Mouse (Mus musculus): ENCODE measurements around the gene Otud5. TPM values are rescaled to one million over a fixed set of nuclear protein-coding genes. Genes with fewer than 3 reads are reported as not detected.

Otud5 gene
- polyA plus RNA-seq, 1 experiment from 2014 or later, result 43.7 TPM

DNA sequence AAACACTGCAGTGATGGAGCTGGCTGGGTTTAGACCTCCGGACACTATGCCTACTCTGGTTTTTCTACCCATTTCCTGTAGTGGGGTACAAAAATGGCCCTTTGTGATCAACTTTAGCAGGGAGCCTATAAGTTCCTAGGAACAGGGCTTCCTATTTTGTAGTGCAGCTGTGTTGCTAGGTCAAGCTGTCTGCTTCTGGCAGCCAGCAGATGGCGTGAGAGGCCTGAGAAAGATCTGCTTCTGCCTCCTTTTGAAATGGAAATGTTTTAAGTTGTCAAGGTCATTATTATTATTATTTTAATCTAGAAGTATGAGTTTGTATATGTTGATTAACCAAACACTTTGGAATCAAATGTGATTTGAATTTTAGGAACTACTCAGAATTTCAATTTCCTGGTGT lies 13.4 kb downstream of the Otud5 start:
- Histone ChIP-seq H3K4me1 (no peaks in the 10 kb centered on the region), H3K27me3 (no peaks in the 10 kb centered on the region), H3K9ac (no peak overlapping the region), H3K9me3 (no peaks in the 10 kb centered on the region), H3K4me2 (no peak overlapping the region), H3K4me3 (no peak overlapping the region), H3K36me3 (0 out of 2 replicates have a peak, but pooled peaks cover 3% of the 10 kb centered on the region), H3K27ac (no peak overlapping the region)
- 42% methylated on average over 2 of the region's 2 CpGs for WGBS
- ATAC-seq (ENCODE audit: insufficient number of reproducible peaks, low FRiP score, low TSS enrichment, low read depth), result no peak

DNA sequence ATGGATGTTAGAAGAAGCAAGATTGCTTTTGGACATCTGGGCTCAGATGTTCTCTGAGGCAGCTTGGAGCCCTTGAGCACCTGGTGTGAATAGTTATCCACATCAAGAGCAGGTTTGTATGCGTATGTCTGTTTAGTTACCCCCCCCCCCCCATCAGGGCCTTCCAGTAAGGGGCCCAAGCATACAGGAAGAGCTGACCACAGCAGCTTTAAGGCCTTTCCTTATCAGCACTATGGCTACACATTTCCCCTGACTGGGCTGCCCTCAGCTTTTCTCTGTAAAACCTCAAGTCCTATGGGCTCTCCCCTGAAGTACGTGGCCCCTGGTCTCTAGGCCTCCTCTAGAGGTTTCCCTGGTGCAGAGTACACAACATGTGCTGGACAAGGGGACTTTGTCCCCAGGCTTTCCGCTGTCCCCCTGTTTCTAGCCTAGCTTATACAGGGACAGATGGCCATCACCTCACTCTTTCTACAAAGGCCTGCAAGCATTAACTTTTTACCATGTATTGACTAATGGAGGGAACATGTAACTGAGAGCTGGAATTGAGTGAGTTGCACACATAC lies 18.1 kb downstream of the Otud5 start:
- no peaks in the 10 kb centered on the region for H3K27me3 ChIP-seq
- no peak overlapping the region for H3K4me3 ChIP-seq
- no peaks in the 10 kb centered on the region for H3K9me3 ChIP-seq
- WGBS, result 75% methylated on average over 3 of the region's 3 CpGs
- no peak overlapping the region for H3K9ac ChIP-seq
- H3K4me1 ChIP-seq, result no peaks in the 10 kb centered on the region
- no peak for ATAC-seq (ENCODE audit: insufficient number of reproducible peaks, low FRiP score, low TSS enrichment, low read depth)
- H3K27ac ChIP-seq, result no peak overlapping the region
- 0 out of 2 replicates have a peak, but pooled peaks cover 4% of the 10 kb centered on the region for H3K36me3 ChIP-seq
- H3K4me2 ChIP-seq, result no peak overlapping the region

DNA sequence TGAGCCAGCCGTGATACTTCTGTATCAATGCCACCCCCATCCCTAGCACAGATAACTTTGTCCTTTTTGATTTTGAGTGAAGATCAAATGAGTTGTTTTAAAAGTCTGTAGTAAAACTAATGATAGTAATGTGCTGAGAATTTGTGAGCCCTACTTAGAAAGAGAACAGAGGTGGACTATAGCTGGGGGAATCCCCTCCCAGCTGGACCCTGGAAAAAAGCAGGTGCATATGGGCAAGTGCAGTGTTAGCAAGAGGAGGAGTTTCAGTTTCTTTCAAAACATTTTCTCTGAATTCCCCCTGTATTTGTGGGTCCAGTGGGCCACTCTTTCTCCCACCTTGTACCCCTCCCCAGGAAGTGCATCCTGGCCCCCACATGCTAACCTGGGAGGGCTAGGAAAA lies 22.0 kb downstream of the Otud5 start:
- no peaks in the 10 kb centered on the region for H3K27me3 ChIP-seq
- 88% methylated on average over 1 of the region's 1 CpGs for WGBS
- H3K9ac ChIP-seq, result no peak overlapping the region
- no peak overlapping the region for H3K27ac ChIP-seq
- H3K4me2 ChIP-seq, result no peak overlapping the region
- H3K4me1 ChIP-seq, result no peaks in the 10 kb centered on the region
- no peak for ATAC-seq (ENCODE audit: insufficient number of reproducible peaks, low FRiP score, low TSS enrichment, low read depth)
- H3K4me3 ChIP-seq, result no peak overlapping the region
- H3K36me3 ChIP-seq, result peaks cover 11% of the 10 kb centered on the region; the same call in 1 of the 2 replicates
- no peaks in the 10 kb centered on the region for H3K9me3 ChIP-seq

DNA sequence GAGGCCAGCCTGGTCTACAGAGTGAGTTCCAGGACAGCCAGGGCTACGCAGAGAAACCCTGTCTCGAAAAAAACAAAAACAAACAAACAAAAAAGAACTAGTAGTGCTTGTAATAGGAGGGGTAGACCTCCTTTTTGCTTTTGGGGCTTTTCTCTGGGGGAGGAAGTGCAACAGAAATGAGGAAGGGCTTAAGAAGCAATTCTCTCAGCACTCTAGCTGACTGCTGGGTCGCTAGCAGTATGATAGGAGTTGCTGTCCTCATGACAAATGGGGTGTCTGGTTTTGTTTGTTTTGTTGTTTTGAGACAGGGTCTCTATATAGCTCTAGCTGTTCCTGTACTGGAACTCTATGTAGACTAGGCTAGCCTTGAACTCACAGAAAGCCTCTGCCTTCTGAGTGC lies 23.4 kb downstream of the Otud5 start:
- H3K4me1 ChIP-seq, result no peaks in the 10 kb centered on the region
- peaks cover 11% of the 10 kb centered on the region; the same call in 1 of the 2 replicates for H3K36me3 ChIP-seq
- H3K27ac ChIP-seq, result no peak overlapping the region
- H3K9me3 ChIP-seq, result no peaks in the 10 kb centered on the region
- no peak for ATAC-seq (ENCODE audit: insufficient number of reproducible peaks, low FRiP score, low TSS enrichment, low read depth)
- 66% methylated on average over 3 of the region's 3 CpGs for WGBS
- no peaks in the 10 kb centered on the region for H3K27me3 ChIP-seq
- H3K4me3 ChIP-seq, result no peak overlapping the region
- H3K9ac ChIP-seq, result no peak overlapping the region
- no peak overlapping the region for H3K4me2 ChIP-seq

DNA sequence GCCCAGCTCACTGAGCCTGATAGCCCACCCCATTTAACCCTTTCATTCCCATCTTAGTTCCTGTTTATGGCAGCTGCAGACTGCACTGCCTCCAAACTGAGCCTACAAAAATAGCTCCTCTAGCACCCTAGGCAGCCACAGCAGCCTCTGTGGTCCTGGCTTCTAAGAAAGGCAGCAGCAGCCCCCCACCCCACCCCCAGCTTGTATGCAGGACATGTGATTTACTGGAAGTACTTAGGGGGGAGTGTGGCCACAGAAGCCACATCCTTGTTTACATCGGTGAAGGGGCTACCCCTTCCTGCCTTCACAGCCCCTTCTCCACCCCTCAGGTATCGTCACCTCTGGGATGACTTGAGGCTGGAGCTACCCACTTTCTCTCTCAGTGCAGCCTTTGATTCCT lies 24.2 kb downstream of the Otud5 start:
- WGBS, result 68% methylated on average over 2 of the region's 2 CpGs
- Histone ChIP-seq H3K4me3 (no peak overlapping the region), H3K36me3 (peaks cover 11% of the 10 kb centered on the region; the same call in 1 of the 2 replicates), H3K27me3 (no peaks in the 10 kb centered on the region), H3K27ac (no peak overlapping the region), H3K9me3 (no peaks in the 10 kb centered on the region), H3K4me1 (no peaks in the 10 kb centered on the region), H3K4me2 (no peak overlapping the region), H3K9ac (no peak overlapping the region)
- no peak for ATAC-seq (ENCODE audit: insufficient number of reproducible peaks, low FRiP score, low TSS enrichment, low read depth)

DNA sequence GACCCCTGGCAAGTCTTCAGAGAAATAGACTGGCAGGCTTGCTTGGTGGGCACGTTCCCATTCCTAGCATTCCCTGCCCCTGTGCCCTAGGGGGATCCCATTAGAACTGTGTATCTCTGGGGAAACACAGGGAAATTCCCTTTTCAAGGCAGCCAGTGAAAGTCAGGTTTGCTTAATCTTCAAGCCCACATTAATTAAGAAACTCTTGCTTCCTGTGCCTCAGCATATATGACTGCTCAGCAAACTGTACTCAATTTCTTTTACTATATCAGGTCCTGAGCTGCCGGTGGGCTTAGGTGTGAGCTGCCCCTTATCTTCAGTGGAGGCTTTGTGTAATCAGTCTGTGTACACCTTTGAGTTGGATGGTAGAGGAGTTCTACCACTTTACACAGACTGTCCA lies 24.6 kb downstream of the Otud5 start:
- no peaks in the 10 kb centered on the region for H3K4me1 ChIP-seq
- no peak overlapping the region for H3K9ac ChIP-seq
- H3K27me3 ChIP-seq, result no peaks in the 10 kb centered on the region
- H3K4me3 ChIP-seq, result no peak overlapping the region
- no peaks in the 10 kb centered on the region for H3K9me3 ChIP-seq
- no peak overlapping the region for H3K4me2 ChIP-seq
- whole genome bisulfite sequencing, result 68% methylated on average over 2 of the region's 2 CpGs
- H3K36me3 ChIP-seq, result peaks cover 11% of the 10 kb centered on the region; the same call in 1 of the 2 replicates
- no peak overlapping the region for H3K27ac ChIP-seq
- ATAC-seq (ENCODE audit: insufficient number of reproducible peaks, low FRiP score, low TSS enrichment, low read depth), result no peak

DNA sequence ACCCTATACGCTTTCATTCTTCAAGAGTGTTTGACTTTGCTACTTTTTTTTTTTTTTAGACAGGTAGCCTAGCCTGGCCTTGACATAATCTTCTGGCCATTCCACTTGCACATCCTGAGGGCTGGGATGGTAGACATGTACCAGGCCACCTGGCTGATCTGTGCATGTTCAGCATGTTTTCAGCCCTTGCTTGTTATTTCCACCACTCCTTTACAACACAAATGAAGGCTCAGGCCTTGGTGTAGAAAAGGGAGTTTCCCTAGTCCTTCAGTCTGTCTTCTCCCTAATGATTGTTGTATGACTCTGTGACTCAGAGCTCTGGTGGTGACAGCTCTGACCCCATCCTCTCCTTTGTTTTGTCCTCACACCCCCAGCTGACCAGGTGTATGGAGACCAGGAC lies 26.0 kb downstream of the Otud5 start:
- Histone ChIP-seq H3K4me2 (no peak overlapping the region), H3K4me3 (no peak overlapping the region), H3K36me3 (peaks cover 14% of the 10 kb centered on the region; the same call in 1 of the 2 replicates), H3K27ac (no peak overlapping the region), H3K9me3 (no peaks in the 10 kb centered on the region), H3K27me3 (no peaks in the 10 kb centered on the region), H3K9ac (no peak overlapping the region), H3K4me1 (no peaks in the 10 kb centered on the region)
- WGBS, result 88% methylated on average over 1 of the region's 1 CpGs
- no peak for ATAC-seq (ENCODE audit: insufficient number of reproducible peaks, low FRiP score, low TSS enrichment, low read depth)

DNA sequence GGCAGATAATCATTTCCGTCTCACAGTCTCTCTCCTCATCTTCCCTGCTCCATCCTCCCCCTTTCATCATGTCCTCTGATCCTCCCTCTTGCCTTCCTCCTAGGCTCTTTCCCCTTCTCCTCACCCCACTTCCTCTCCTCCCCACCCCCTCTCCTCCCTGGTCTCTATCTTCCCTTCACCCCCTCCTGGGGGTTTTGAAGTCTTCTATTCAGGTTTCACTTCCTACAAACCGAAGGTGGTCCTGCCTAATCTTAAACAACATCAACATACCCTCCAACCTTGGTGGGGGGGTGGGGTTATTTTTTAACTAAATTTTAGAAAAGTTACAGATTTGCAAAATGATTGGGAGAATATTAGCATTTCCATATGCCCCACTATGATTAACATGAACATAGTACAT lies 27.3 kb downstream of the Otud5 start:
- H3K36me3 ChIP-seq, result peaks cover 19% of the 10 kb centered on the region; the same call in 1 of the 2 replicates
- no peaks in the 10 kb centered on the region for H3K4me1 ChIP-seq
- H3K27me3 ChIP-seq, result no peaks in the 10 kb centered on the region
- no peaks in the 10 kb centered on the region for H3K9me3 ChIP-seq
- ATAC-seq (ENCODE audit: insufficient number of reproducible peaks, low FRiP score, low TSS enrichment, low read depth), result no peak
- H3K4me3 ChIP-seq, result no peak overlapping the region
- H3K4me2 ChIP-seq, result no peak overlapping the region
- no peak overlapping the region for H3K27ac ChIP-seq
- no peak overlapping the region for H3K9ac ChIP-seq
- 63% methylated on average over 2 of the region's 2 CpGs for WGBS

DNA sequence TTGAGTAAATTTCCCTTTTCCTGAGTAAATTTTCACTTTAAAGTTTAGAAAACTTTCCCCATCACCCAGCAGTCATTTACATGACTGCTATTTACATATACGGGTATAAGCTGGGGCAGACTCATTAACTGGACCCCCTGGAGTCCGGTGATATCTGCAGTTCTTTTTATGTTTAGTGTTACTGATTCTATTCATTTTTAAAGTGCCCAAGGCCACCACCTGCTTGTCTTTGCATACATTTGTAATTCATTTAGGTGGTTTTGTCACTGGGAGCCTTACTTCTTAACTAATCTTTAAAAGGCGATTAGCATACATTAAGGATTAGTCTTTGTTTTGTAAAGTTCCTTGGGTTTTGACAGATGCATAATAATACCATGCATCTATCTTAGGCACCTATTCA lies 28.7 kb downstream of the Otud5 start:
- Histone ChIP-seq H3K9ac (no peak overlapping the region), H3K4me1 (no peaks in the 10 kb centered on the region), H3K4me3 (no peak overlapping the region), H3K27me3 (no peaks in the 10 kb centered on the region), H3K36me3 (peaks cover 23% of the 10 kb centered on the region; the same call in 1 of the 2 replicates), H3K4me2 (no peak overlapping the region), H3K27ac (no peak overlapping the region), H3K9me3 (no peaks in the 10 kb centered on the region)
- WGBS, result 45% methylated on average over 3 of the region's 3 CpGs
- no peak for ATAC-seq (ENCODE audit: insufficient number of reproducible peaks, low FRiP score, low TSS enrichment, low read depth)

DNA sequence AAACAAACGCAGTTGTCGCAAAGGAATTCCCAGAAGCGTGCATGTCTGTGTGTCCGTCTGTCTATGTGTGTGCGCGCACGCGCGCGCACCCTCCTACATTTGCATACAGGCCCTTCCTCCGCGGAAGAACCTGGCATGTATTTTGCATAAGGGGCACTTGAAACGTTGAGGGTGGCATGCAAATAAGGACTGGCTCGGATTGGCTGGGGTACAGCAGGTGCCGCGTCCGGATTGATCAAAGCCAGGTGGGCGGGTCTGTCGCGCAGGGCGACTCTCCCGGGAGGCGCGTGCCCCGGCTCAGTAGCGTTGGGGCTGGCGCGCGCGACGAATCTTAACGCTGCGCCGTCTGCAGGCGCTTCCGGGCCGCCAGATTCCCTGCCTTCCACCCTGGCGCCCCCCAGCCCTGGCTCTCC lies 36.8 kb downstream of the Otud5 start, which contains the start of gene Pim2:
Gene Pim2, plus strand, starts transcription at position 256 of the 413 bp plus-strand sequence.
- H3K4me3 ChIP-seq, result peak within 1 kb of the TSS; percentile 44

DNA sequence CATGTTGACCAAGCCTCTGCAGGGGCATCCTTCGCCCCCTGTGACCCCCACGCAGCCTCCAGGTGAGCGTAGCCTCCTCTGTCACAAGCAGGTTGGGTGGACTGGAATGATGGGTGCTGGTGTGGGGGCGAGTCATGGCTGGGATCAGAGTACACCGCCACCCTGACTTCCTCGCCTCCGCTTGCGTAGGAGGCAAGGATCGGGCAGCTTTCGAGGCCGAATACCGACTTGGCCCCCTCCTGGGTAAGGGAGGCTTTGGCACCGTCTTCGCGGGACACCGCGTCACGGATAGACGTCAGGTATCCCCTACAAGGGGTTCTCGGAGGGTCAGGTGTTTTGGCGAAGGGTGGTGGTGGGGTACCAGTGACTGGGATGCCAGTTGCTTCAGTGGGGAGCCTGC lies 37.3 kb downstream of the Otud5 start:
- H3K27ac ChIP-seq, result no peak overlapping the region
- 0 out of 2 replicates have a peak, but pooled peaks cover 6% of the 10 kb centered on the region for H3K36me3 ChIP-seq
- ATAC-seq (ENCODE audit: insufficient number of reproducible peaks, low FRiP score, low TSS enrichment, low read depth), result no peak
- H3K4me2 ChIP-seq, result peak overlapping the region; percentile 80
- peak overlapping the region; percentile 44 for H3K4me3 ChIP-seq
- WGBS, result 22% methylated on average over 21 of the region's 21 CpGs
- H3K9ac ChIP-seq, result 0 out of 2 replicates have a peak overlapping the region, but pooled peaks have one; percentile 31
- H3K4me1 ChIP-seq, result peaks cover 11% of the 10 kb centered on the region; the same call in 1 of the 2 replicates
- H3K27me3 ChIP-seq, result no peaks in the 10 kb centered on the region
- no peaks in the 10 kb centered on the region for H3K9me3 ChIP-seq

More for the DNA sequence above, 36.8 kb downstream of the Otud5 start, which contains the start of gene Pim2:
- 23% methylated on average over 38 of the region's 38 CpGs for WGBS
- peak within 1 kb of the TSS; percentile 80 for H3K4me2 ChIP-seq
- no peak within 1 kb of the TSS for H3K27ac ChIP-seq
- peaks cover 7% of the 10 kb centered on the region; the same call in 1 of the 2 replicates for H3K36me3 ChIP-seq
- no peaks in the 10 kb centered on the region for H3K9me3 ChIP-seq
- peak; percentile 71 for ATAC-seq (ENCODE audit: insufficient number of reproducible peaks, low FRiP score, low TSS enrichment, low read depth)
- H3K9ac ChIP-seq, result 0 out of 2 replicates have a peak within 1 kb of the TSS, but pooled peaks have one; percentile 31
- H3K27me3 ChIP-seq, result no peaks in the 10 kb centered on the region
- H3K4me1 ChIP-seq, result peaks cover 11% of the 10 kb centered on the region; the same call in 1 of the 2 replicates

DNA sequence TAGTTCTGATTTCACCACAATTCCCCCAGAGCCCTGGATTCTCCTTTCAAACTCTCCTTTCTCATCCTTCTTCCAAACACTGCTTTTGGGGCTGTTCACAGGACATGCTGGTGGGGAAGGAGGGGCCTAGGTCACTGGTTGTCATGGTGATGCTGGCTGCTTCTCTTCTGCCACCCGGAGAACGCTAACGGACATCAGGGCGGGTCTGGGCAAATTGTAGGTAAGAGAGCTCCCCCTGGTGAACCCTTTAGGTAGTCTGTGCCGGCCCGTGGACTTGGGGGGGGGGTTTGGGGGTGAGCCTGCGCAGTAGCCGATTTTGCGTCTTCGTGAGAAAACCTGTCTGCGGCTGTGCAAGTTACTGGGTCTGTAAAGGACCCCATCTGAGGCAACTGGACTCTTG lies 38.7 kb downstream of the Otud5 start:
- Histone ChIP-seq H3K4me3 (no peak overlapping the region), H3K4me1 (peaks cover 11% of the 10 kb centered on the region; the same call in 1 of the 2 replicates), H3K36me3 (0 out of 2 replicates have a peak, but pooled peaks cover 2% of the 10 kb centered on the region), H3K4me2 (peak overlapping the region; percentile 31), H3K27me3 (no peaks in the 10 kb centered on the region), H3K9me3 (no peaks in the 10 kb centered on the region), H3K9ac (no peak overlapping the region), H3K27ac (no peak overlapping the region)
- 21% methylated on average over 11 of the region's 11 CpGs for WGBS
- ATAC-seq (ENCODE audit: insufficient number of reproducible peaks, low FRiP score, low TSS enrichment, low read depth), result no peak

Data from limb, embryonic 15.5 days (tissue).